Mouse (Mus musculus): ENCODE measurements around the gene Gm13276. TPM values are rescaled to one million over a fixed set of nuclear protein-coding genes. Genes with fewer than 3 reads are reported as not detected.
"Not testable (repeated sequence)": the region's sequence is repeated elsewhere in the genome, so short reads cannot be mapped to it uniquely, and the experiment has no call there.

The Gm13276 gene
- polyA plus RNA-seq, 1 experiment: not detected

GRCm38 (mm10) chr4:88756581-88757513 lies 28.7 kb upstream of the Gm13276 start:
- H3K36me3 ChIP-seq (ENCODE audit: control insufficient read depth, insufficient read depth, low read length); H3K4me1 ChIP-seq (replicated peaks; ENCODE audit: control insufficient read depth, insufficient read depth, low read length); H3K27me3 ChIP-seq (ENCODE audit: control insufficient read depth, insufficient read depth, low read length): not testable (repeated sequence)
- WGBS: 7% methylated on average over 29 of the region's 31 CpGs
- peak; percentile 14; the same call in 1 of the 2 replicates for TF ChIP-seq POLR2A (IDR thresholded peaks at IDR 0.05; ENCODE audit: control insufficient read depth, extremely low read depth, insufficient read depth, low read length, poor library complexity)
- peak; percentile 25 for DNase-seq
- Histone ChIP-seq H3K27ac (ENCODE audit: control insufficient read depth, insufficient read depth, low read length) (peak overlapping the region; percentile 69), H3K4me3 (ENCODE audit: control insufficient read depth, insufficient read depth, low read length) (peak overlapping the region; percentile 58)

DNA sequence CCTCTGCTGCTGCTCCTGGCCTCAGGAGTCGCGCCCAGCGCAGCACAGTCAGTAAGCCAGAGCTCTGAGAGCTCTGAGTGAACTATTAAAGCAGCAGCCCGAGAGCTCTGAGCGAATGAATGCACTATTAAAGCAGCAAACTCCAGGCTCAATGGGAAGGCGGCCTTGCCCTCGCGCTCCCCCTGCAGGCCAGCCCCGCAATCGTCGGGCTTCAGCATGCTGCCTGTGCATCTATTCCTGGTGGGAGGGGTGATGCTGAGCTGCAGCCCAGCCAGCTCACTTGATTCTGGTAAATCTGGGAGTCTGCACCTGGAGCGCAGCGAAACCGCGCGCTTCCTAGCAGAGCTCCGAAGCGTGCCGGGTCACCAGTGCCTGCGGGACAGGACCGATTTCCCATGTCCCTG lies 27.9 kb upstream of the Gm13276 start:
- not testable (repeated sequence) for H3K4me1 ChIP-seq (replicated peaks; ENCODE audit: control insufficient read depth, insufficient read depth, low read length); H3K27ac ChIP-seq (ENCODE audit: control insufficient read depth, insufficient read depth, low read length); H3K36me3 ChIP-seq (ENCODE audit: control insufficient read depth, insufficient read depth, low read length); H3K27me3 ChIP-seq (ENCODE audit: control insufficient read depth, insufficient read depth, low read length)
- H3K4me3 ChIP-seq (ENCODE audit: control insufficient read depth, insufficient read depth, low read length): peak overlapping the region; percentile 58
- 0% methylated on average over 21 of the region's 21 CpGs for WGBS
- peak; percentile 92 for DNase-seq
- peak; percentile 53 for TF ChIP-seq CTCF (IDR thresholded peaks at IDR 0.05; ENCODE audit: borderline replicate concordance, control insufficient read depth, extremely low read depth, insufficient read depth, low read length, poor library complexity)

DNA sequence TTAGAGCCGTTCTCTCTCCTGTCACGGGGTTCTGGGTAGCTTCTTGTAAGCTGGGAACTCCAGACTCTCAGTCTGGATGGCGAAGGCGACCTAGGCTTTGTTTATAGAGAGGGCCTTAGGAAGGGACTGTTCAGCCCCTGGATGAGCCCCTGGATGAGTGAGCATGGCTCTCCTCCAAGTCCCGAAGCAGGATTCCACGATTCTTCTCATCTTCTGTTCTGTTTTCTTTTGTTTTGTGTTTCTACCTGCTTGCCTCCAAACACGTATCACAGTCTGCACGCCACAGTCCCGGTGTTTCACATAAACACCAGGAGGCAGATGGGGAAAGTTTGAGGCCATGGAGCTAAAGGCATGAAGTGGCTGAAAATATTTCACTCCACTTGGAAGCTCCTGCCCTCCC lies 26.8 kb upstream of the Gm13276 start:
- not testable (repeated sequence) for H3K36me3 ChIP-seq (ENCODE audit: control insufficient read depth, insufficient read depth, low read length); H3K27ac ChIP-seq (ENCODE audit: control insufficient read depth, insufficient read depth, low read length); H3K4me3 ChIP-seq (ENCODE audit: control insufficient read depth, insufficient read depth, low read length); DNase-seq; H3K27me3 ChIP-seq (ENCODE audit: control insufficient read depth, insufficient read depth, low read length); H3K4me1 ChIP-seq (replicated peaks; ENCODE audit: control insufficient read depth, insufficient read depth, low read length)
- WGBS: 96% methylated on average over 9 of the region's 9 CpGs

- H3K27me3 ChIP-seq (ENCODE audit: control insufficient read depth, insufficient read depth, low read length); H3K27ac ChIP-seq (ENCODE audit: control insufficient read depth, insufficient read depth, low read length); H3K4me1 ChIP-seq (replicated peaks; ENCODE audit: control insufficient read depth, insufficient read depth, low read length); H3K36me3 ChIP-seq (ENCODE audit: control insufficient read depth, insufficient read depth, low read length): not testable (repeated sequence)
- H3K4me3 ChIP-seq (ENCODE audit: control insufficient read depth, insufficient read depth, low read length): peak within 1 kb of the TSS; percentile 86
- 22% methylated on average over 10 of the region's 14 CpGs for WGBS
- DNase-seq: peak; percentile 52
Observed at GRCm38 (mm10) chr4:88759610-88760268, 25.8 kb upstream of the Gm13276 start, which contains the start of gene Gm13283. Gene Gm13283, plus strand, starts transcription at chr4:88760119.

- 1% methylated on average over 26 of the region's 28 CpGs for WGBS
- TF ChIP-seq POLR2A (IDR thresholded peaks at IDR 0.05; ENCODE audit: control insufficient read depth, extremely low read depth, insufficient read depth, low read length, poor library complexity): 0 out of 2 replicates have a peak, but pooled peaks have one; percentile 23
- peak overlapping the region; percentile 86 for H3K4me3 ChIP-seq (ENCODE audit: control insufficient read depth, insufficient read depth, low read length)
- not testable (repeated sequence) for H3K4me1 ChIP-seq (replicated peaks; ENCODE audit: control insufficient read depth, insufficient read depth, low read length); H3K27me3 ChIP-seq (ENCODE audit: control insufficient read depth, insufficient read depth, low read length); H3K27ac ChIP-seq (ENCODE audit: control insufficient read depth, insufficient read depth, low read length); H3K36me3 ChIP-seq (ENCODE audit: control insufficient read depth, insufficient read depth, low read length)
- peak; percentile 35 for DNase-seq
Observed at GRCm38 (mm10) chr4:88760431-88760830, 25.1 kb upstream of the Gm13276 start.

GRCm38 (mm10) chr4:88761776-88762175 lies 23.7 kb upstream of the Gm13276 start:
- 80% methylated on average over 6 of the region's 8 CpGs for WGBS
- peak; percentile 95 for DNase-seq
- H3K36me3 ChIP-seq (ENCODE audit: control insufficient read depth, insufficient read depth, low read length); H3K27ac ChIP-seq (ENCODE audit: control insufficient read depth, insufficient read depth, low read length); H3K27me3 ChIP-seq (ENCODE audit: control insufficient read depth, insufficient read depth, low read length); H3K4me3 ChIP-seq (ENCODE audit: control insufficient read depth, insufficient read depth, low read length); H3K4me1 ChIP-seq (replicated peaks; ENCODE audit: control insufficient read depth, insufficient read depth, low read length): not testable (repeated sequence)

DNA sequence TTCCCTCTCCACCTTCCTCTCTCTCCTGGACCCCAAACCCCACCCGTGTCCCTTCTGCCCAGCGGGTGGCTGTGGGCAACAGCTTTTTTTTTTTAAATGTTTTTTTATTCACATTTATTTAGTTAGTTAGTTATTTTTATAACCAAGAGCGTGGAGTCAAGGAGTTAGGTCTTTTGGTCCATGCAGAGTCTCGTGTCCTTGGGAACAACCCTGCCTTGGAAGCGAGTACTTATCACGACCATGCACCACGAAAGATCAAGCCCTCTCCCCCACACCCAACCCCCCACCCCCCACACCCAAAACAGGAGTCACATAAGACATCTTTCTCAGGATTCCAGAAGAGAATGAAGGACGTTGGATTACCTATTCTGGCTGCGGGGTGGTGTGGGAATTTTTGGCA lies 23.2 kb upstream of the Gm13276 start:
- H3K4me1 ChIP-seq (replicated peaks; ENCODE audit: control insufficient read depth, insufficient read depth, low read length); H3K27ac ChIP-seq (ENCODE audit: control insufficient read depth, insufficient read depth, low read length); H3K4me3 ChIP-seq (ENCODE audit: control insufficient read depth, insufficient read depth, low read length); H3K27me3 ChIP-seq (ENCODE audit: control insufficient read depth, insufficient read depth, low read length); H3K36me3 ChIP-seq (ENCODE audit: control insufficient read depth, insufficient read depth, low read length): not testable (repeated sequence)
- peak; percentile 28 for DNase-seq
- 63% methylated on average over 9 of the region's 9 CpGs for WGBS
